Mouse (Mus musculus) embryo, embryonic 10.5 days (tissue): ENCODE data around the gene Proser3.

Experiments
- DNase-seq: peaks from one replicate; pipeline ENCODE4 v3.0.0-alpha.2; 2015; ENCODE audit warnings: low spot score

Proser3 gene

DNA sequence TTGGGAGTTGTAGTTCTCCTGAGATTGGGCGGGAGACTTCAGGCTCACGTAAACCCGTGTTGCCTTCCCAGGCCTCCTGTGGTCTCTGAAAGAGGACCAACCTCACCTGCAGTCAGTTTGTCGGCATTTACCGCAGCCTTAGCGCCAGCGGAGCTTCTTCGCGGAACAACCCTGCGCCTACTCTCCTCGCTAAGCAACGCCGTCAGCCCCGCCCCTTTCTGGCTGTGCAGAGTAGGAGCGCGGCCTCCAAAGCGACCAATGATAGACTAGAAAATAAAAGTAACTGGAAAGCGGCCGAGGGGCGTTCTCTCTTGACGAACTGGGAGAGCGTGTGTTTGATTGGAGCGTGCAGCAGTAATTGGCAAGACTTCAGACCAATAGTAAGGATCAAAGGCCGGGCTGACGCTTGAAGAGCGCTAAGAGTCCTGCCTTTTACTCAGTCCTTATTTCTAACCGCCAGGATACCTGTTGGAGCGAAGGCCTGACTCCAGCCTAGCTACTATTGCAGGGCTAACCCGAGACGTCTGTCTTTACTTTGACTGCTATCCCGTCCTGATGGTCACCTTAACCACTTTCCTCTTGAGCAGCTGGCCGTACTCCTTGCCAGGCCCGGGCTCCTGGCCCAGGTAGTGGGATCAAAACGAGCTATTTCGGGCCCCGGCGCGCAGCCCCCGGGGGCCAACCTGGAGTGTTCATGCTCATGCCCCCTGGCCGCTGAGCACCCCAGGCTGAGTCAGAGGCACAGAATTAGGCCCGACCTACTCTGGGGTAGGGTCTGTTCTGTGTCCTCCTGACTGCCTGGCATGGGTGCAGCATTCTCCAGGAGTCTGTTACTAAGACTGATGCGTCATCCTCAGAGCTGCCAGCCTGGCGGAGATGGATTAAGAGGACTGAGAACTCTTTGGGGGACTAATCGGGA lies at the start of gene Proser3, which contains the start of gene Hspb6:
Gene Proser3, minus strand, starts transcription at position 198 of the 919 bp plus-strand sequence.
Gene Hspb6, plus strand, starts transcription at position 77 of the 919 bp plus-strand sequence.
- DNase-seq = peak; percentile 99

DNA sequence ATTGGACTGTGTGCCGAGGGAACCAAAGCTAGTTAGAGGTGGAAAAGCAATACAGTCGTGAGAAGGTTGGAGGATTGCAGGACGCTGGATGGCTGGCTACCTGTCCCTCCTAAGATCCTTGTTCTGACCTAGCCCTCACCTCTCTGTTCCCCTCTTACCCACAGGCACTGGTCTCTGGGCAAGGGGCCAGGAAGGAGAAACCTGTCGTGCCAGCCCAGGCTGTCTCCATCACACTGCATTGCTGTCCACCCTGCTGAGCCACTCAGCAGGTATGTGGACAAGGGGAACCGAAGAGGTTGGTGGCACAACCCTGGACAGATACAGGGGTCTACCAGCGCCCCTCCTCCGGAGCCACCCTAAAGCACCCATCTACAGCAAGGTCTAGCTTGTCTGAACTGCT lies 48.6 kb upstream of the Proser3 start:
- DNase-seq = no peak

DNA sequence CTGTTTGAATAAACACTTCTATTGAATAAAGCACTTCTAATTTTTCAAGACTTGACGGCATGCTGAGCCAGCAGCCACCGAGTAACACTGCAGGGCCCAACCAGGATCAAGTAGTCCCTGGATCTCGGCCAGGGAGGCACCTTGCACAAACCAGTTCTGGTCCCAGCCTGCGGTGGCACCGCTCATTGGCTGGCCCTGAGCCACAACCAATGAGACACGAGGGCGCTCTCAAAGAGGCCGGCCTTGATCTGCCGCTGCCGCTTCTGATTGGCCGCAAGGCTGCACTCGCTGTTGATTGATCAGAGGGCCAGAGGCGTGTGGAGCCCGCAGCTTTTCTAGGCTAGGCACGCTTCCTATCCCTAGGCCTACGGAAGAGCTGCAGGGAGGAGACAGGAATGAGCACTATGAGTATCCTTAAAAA lies 47.8 kb upstream of the Proser3 start:
- peak; percentile 88 for DNase-seq

DNA sequence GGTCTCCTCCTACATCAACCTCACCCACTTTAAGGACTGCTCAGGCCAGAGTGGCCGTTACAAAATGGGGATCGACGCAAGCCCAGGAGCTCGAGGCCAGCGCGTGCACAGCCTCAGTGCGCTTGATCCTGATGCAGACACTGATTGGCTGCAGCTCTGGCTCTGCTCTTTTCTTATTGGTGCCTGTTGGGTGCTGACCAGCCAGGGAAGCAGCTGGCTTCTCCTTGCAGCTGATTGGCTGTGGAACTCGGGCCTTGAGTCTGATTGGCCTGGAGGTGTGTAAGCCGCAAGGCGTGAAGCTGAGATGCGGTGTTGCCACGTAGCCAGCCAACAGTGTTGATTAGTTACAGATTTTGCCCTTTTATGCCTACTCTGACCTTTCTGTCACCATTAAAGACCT lies 46.7 kb upstream of the Proser3 start, which contains the start of gene Zbtb32:
Gene Zbtb32, minus strand, starts transcription at position 124 of the 400 bp plus-strand sequence.
- DNase-seq = no peak

DNA sequence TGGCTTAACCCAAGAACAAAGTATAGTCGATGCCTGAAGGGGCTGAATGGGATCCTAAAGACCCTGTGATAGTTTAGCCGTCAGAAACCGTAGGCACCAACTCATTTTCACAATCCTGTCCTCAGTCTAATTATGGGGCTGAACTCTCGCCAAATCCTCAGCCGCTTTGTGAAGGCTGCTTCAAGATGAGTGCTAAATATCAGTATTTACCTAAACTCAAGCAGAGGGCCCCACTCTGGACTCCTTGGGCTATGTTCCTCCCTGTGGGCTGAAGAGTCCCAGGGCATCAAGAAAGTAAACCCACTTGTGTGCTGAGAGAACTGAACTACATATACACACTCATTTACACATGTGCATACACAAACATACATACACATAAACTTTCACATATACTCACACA lies 44.7 kb upstream of the Proser3 start:
- DNase-seq = no peak

DNA sequence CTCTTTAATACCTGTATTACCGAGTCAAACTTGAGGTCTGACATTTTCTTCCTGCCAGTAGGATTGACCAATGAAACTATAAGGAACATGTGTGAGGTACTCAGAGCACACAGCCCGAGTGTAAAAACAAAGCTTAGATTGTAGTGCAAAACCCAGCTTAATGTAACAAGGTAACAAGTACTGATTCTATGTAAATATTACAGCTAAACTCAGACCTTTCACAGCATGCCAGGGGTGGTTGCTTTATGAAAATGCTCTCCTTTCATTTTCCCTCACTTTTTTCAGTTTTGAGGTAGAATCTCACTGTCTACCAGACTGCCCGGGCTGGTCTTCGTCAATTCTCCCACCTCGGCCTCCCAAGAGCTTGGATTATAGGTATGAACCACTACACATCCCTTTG lies 44.0 kb upstream of the Proser3 start:
- no peak for DNase-seq

DNA sequence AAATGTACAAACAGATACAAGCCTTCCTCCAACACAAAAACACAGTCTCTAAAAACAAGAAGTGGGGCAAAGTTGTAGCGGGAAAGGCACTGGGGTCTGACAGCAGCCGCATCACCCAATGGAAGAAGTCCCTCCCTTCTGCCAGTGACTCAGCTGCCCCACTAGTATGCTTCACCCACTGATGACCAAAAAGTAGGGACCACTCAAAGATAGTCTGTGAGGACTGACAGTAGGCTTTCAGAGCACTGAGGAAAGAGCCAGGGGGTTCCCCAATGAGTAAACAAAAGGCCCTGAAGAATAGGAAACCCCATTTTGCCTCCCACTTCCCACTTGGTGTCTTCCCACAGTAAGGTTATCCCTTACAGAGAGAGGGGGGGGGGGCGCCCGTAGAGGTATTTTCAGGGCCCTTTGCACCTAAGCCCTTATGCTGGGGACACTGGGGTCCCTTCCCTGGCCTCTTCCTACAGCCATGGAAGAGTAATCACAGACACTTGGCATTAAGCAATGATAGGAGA lies 42.5 kb upstream of the Proser3 start:
- no peak for DNase-seq

DNA sequence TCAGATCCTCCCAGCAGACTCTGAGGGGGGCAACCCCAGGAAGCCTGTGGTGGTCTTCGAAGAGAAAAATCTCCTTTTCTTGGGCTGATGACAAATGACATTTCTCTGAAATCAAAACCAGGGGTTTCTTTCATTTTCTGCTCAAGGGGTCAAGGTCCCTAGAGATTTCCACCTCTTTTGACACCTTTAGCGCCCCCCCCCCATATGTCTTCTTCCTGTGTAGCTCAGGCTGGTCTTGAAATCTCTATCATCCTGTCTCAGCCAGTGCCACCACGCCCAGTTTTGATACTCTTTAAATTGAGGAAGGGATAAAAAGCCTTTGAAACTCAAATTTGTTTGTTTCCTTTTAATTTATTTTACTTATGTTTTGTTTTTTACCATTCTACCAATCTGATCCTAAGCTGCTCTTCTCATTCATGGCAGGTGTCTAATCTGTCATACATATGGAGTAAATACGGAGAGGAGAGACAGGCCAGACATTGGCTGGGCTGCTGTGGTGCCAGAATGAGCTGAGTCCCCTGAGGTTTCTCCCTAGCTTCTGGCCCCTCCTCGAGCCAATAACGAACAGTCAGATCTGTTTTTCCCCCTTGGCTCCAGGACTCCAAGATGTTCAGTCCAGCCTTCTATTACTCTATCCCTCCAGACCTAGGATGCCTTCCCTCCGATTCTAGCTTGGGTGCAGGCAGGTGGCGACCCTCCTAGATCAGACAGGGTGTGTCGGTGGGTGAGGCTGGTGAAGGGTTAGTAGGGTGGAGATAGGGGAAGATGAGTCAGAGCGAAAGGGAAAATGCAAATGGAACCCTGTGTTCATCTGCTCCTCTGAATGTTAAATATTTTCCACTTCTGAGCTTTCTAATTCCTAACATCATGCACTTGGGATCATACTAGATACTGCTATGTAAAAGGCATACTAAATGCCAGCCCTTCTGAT lies 41.7 kb upstream of the Proser3 start:
- DNase-seq = no peak

DNA sequence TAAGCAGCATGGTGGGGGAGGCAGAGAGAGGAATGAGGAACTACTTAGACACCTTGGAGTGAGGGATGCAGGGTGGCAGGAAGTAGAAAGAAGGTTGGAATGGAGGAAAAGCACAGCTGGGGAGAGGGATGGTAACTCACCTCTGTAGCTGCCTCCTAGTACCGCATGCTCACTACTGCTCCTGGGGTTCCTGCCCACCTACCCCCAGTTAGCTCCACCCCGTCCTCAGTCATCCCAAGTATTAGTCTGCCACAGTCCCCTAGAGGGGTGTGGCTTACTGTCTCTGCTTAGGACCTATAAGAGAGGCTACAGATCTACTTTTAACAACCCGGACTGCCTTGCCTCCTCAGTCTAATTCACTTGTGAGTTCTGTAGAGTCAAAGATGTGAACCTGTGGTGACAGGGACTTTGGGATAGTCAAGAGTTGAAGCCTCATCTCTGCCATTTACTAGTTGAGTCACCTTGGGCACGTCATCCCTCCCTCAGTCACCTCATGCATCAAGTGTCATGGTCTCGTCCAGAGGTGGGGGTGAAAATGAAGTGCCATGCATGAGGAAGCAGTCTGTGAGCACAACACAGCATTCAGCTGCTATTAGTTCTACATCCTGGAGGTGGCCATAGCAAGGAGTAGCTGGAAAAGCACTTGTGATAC lies 40.8 kb upstream of the Proser3 start:
- DNase-seq = no peak

DNA sequence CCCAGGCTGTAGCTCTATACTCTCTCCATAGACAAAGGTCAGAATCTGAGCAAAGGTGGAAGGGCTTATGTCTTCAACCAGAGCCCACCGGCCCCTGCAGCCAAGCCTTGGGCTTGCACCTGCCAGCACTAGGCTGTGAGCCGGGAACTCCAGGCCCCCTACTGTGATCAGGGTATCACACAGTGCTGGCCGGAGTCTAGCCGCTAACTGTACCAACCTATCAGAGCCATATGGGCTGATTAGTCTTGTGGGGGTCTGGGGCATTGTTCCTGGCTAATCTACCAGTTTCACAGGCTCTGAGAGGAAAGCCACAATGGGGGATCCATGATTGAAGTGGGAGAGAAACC lies 39.5 kb upstream of the Proser3 start:
- no peak for DNase-seq

DNA sequence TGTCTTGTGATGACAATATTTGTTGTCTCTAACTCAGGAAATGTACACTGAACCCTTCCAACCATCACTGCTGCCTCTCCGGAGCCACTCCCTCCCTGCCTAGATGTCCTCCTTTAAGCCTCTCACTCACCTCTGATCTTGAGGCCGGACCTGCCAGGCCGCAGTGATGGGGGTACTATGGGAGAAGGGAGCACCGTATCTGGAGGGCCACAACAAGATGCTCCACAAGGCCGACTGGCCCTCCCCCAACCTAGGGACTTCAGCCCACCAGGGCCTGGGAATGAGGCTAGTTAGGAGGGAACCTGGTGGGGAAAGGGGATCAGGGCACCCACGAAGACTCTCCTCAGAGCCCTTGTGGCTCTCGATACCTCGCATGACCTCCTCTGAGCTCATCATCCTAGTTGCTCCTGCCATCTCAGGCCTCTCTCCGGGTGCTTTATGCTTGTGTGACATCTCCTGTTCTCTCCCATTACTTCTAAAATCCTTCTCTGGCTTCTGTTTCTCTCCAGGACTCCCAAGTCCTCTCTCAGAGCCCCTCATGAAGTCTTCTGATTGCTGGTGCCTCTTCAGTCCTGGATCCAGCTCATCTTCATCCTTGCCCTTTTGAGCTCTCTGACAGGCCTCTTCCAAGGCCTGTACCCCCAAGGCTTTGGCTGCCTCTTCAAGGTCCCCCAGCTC lies 39.0 kb upstream of the Proser3 start:
- no peak for DNase-seq

DNA sequence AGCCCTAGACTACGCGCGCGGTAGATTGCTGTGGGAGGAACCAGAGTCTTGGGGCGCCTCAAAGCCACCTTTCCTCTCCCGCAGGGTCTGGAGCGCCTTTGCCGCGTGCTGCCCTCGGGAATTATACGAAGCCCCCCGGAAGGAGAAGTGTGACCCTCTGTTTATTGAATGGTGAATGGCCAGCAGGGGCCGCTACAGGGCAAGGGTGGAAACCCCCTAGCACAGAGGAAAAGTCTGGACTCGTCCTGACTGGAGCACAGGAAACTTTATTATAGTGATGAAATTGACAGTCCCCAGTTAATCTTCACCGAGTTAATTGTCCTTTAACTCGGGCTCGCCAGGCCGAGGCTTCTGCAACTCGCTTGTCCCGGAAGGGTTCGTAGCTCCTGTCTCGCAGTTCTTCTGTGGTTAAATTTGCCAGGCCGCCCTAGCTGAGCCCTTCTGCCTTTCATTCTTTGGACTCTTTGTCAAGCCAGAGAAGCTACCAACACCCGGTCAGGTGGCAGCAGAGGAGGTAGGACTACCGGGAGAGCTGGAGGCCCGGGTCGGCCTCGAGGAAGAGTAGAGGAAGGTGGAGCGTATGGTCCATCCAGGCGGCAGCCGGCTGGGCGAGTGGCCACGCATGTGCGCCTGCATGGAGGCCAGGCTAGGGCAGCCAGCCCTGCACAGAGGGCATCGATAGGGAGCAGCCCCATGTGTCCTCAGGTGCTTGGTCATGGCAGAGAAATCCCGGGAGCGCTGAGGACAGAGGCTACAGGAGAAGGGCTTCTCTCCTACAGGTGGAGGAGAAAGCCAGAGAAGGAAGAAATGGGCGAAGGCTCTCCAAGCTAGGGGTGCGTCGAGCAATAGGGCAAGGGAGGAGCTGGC lies 37.6 kb upstream of the Proser3 start:
- peak; percentile 94 for DNase-seq

DNA sequence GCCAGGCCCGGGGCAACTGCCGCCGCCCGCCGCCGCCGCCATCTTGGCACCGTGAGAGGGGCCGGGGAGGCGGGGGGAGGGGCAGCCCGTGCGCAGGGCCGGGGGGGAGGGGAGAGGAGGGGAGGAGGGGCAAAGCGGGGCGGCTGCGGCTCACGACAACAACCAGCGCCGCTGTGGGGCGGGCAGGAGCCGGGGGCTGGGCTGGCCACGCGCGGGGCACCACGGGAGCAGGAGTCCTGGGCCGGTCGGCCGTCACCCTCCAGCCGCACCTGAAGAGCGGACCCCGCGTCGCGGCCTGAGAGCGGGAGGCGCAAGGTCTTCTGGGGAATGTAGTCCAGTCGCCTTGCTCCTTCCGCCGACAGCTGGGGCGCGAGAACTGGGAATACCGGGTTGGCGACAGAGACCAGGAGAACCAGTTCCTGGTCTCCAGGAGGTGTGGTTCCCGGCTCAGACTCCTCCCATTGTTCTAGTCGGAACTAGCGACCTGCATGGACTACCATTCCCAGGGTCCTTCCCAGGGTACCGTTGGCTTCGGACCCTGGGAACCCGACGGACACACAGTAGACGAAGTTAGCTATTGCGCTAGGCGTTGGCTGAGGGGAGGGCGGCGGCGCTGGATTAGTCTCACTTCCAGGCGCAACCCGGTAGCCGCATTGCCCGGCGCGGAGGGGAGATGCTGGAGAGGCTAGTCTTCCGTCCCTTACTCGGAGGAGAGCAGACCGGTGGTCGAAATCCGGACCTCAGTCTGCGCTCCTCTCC lies 36.8 kb upstream of the Proser3 start, which contains the start of gene Kmt2b:
Gene Kmt2b, minus strand, starts transcription at position 51 of the 759 bp plus-strand sequence.
- peak; percentile 98 for DNase-seq

DNA sequence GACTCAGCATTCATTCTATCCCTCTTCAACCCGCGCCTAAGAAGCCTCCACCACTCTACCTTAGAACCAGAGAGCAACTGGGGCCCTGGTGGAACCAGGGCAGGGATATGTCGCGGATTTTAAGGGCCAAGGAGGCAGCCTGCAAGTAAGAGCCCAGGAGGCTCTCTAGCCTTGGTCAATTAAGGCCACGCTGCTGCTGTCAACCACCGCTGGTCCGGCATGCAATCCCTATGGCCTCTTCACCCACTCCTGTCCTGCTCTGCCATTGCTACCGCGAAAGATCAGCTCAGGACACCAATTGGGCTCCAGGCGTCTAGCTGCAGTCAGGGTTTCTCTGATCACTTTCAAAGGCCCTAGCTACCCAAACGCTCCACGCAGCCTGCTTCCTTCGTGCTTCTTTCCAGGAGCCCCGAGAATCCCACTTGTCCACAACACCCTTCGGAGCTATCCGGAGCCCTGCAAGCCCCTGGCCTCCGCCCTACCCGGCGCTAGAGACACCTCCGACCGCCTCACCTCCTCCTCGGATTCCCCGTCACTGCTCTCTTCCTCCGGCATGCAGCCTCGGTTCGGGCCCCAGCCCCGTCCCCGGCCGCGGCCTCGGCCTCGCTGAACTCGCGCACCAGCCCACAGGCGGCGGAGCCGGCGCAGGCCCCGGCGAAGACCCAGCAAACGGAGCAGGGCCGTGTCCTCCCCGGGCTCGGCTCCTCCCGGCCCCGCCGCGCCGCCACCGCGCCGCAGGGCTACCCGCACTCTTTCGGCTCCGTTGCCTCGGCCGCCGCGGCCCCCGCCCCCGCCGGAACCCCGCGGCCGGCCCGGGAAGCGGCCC lies 36.0 kb upstream of the Proser3 start:
- peak; percentile 39 for DNase-seq

DNA sequence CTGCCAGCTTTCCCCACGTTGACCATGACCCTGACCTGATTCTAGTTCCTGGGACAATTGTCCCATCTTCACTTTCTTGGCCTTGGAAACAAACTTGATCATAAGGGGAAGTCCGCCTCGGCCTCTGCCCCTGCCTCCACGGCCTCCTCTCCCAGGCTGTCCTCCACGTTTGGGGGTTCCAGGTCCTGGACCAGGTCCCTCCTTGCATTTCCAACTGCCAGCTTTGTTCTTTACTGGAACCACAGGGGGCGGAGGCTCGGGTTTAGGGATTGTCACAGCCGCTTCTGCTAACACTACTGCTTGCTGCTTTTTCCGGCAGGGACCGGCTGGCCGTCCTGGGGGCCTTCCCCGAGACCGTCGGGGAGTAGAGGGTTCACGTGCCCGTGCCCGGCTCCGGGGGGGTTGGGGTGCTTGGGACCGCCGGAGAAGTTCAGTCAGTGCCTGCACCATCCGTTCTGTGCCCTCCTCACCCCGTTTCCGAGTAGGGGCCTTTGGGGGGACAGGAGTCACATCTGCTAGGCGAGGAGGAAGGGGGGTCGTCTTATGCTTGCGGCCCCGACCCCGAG lies 34.4 kb upstream of the Proser3 start:
- no peak for DNase-seq

DNA sequence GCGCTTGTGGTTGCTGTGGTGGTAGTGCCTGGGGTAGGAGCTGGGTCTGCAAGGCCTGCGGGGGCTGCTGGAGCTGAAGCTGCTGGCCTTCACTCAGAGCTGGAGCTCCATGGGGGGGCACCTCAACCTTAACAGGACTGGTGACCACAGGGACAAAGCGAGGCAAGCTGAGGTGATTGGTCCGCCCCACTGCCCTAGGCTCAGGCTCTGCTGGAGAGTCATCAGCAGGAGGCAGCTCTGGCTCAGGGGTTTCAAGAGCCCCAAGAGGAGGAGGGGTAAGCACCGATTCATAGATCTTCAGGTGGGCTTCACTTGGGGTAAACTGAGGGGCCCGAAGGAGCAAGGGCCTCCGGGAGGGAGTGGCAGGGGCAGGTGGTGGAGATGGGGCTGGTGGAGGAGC lies 33.1 kb upstream of the Proser3 start:
- DNase-seq = no peak

DNA sequence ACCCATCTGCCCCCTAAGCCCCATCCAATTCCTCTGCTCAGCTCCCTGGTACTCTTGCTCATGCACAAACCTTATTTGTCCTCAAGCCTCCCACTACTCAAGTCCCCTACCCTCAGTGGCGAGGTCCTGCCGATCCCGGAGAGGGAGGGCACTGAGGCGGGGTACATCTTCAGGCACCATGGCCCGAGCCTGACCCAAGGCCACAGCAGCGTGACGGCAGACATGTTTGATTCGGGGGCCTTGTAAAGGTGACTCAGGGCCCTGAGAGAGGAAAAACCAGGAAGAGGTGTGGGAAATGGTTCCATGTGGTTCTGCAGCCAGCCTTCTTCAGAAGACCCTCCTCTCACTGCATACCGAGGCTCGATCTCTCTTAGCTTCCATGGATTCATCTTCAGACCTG lies 32.2 kb upstream of the Proser3 start:
- no peak for DNase-seq

DNA sequence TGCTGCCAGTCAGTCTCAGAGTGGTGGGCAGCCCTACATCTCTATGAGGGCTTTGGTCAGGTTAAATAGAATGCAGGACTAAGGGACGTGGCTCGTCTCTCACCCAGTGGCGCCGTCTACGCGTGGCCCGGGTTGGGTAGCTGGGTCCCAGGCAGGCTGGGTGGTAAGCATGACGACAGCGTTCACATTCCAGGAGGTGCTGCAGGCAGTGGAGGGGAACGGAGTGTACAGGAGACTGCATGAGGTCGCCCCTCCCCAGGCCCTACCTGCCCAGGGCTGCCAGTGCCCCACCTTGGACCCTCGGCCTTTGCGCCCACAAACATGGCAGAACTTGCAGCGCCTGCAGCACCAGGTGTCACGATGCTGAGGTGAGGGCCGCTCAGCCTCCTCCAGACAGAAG lies 29.4 kb upstream of the Proser3 start:
- DNase-seq = no peak
